Mouse (Mus musculus) ES-Bruce4 (cell line): ENCODE measurements around the gene Endou. TPM values are rescaled to one million over a fixed set of nuclear protein-coding genes. Genes with fewer than 3 reads are reported as not detected.

Source experiments
- H3K27ac ChIP-seq: 2 replicates; pipeline ENCODE4 v1.5.1; 2012; ENCODE audit warnings: low read length, inconsistent platforms; ENCODE audit not compliant: insufficient read depth
- H3K27me3 ChIP-seq: 2 replicates; pipeline ENCODE4 v1.6.1; 2012; ENCODE audit warnings: mild to moderate bottlenecking, low read length, inconsistent platforms; ENCODE audit not compliant: control insufficient read depth, poor library complexity, insufficient read depth, severe bottlenecking
- H3K36me3 ChIP-seq: 2 replicates; pipeline ENCODE4 v1.6.1; 2012; ENCODE audit warnings: inconsistent platforms, mild to moderate bottlenecking, low read length, moderate library complexity; ENCODE audit not compliant: control insufficient read depth, poor library complexity, insufficient read depth, severe bottlenecking
- H3K4me1 ChIP-seq: one replicate; pipeline ENCODE4 v1.8.1; 2011; ENCODE audit warnings: low read length; ENCODE audit not compliant: control insufficient read depth, insufficient read depth
- H3K4me3 ChIP-seq: 2 replicates; pipeline ENCODE4 v1.5.1; 2011; ENCODE audit warnings: low read depth, mild to moderate bottlenecking, low read length
- H3K9ac ChIP-seq: 2 replicates; pipeline ENCODE4 v1.6.1; 2012; ENCODE audit warnings: low read depth, mild to moderate bottlenecking, inconsistent platforms; ENCODE audit not compliant: poor library complexity, severe bottlenecking
- H3K9me3 ChIP-seq: replicated peaks from 2 replicates; pipeline ENCODE4 v1.6.1; 2012; ENCODE audit warnings: mild to moderate bottlenecking, low read length, inconsistent platforms; ENCODE audit not compliant: control insufficient read depth, poor library complexity, insufficient read depth, severe bottlenecking
- CTCF ChIP-seq: IDR thresholded peaks from one replicate; pipeline ENCODE4 v1.8.1; 2011; ENCODE audit warnings: low read depth, low read length
- EP300 ChIP-seq: IDR thresholded peaks from 2 replicates; pipeline ENCODE4 v1.6.1; 2011; ENCODE audit warnings: low read depth, low read length; ENCODE audit not compliant: insufficient read depth
- POLR2A ChIP-seq: IDR thresholded peaks from one replicate; pipeline ENCODE4 v1.8.1; 2011; ENCODE audit warnings: low read length; ENCODE audit not compliant: insufficient read depth
- polyA plus RNA-seq: library from polyadenylated mRNA; stranded (reverse); fragments of >200 nt; gene quantifications from 2 replicates; pipeline ENCODE4 v1.2.4, GENCODE M21; 2011; ENCODE audit warnings: low read depth; ENCODE audit not compliant: missing spikeins, insufficient read depth, insufficient read length

Endou gene
- polyA plus RNA-seq, 1 experiment = 1.2 TPM

DNA sequence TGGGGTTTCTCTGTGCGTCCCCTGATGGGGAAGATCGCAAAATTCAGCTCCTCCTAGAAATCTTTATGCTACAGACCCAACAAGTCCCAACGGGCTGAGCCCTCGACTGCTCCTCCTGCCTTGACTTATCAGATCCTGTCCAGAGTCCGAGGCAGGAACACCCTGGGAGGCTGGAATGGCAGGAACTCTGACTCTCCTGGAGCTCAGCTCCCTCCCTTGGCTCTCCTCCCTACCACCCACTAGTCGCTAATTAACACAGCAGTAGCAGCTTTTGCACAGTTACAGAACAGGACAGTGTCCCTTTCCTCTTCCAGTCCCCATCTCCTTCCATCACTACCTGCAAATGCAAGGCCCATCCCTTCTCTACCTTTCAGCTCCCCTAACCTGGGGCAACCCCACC is 774 bp downstream of the Endou start:
- H3K4me1 ChIP-seq = no peaks in the 10 kb centered on the region
- H3K9ac ChIP-seq = no peak overlapping the region
- H3K27me3 ChIP-seq = no peaks in the 10 kb centered on the region
- TF ChIP-seq CTCF = no peak
- TF ChIP-seq POLR2A = no peak
- TF ChIP-seq EP300 = no peak
- H3K9me3 ChIP-seq = peaks cover 17% of the 10 kb centered on the region
- no peaks in the 10 kb centered on the region for H3K36me3 ChIP-seq
- no peak overlapping the region for H3K4me3 ChIP-seq
- H3K27ac ChIP-seq = no peak overlapping the region

DNA sequence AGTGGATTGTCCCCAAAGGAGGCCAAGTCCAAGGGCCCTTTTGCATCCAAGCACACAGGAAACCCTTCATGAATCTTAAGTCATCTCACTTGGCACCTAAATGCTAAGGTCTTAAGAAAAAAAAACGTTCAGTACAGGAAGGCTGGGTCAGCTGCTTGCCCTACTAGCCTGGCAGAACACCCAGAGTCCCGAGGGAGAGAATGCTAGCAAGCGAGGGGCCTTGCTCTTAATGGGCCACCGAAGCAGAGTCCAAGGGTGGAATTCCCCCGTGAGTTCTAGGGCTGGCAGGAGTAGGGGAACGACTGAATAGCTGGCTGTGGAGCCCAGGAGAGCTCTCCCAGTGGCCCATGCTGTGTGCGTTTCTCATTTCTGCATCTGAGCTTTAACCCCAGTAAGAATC is 2.3 kb downstream of the Endou start:
- Histone ChIP-seq H3K4me1 (no peaks in the 10 kb centered on the region), H3K4me3 (no peak overlapping the region), H3K9ac (no peak overlapping the region), H3K27me3 (no peaks in the 10 kb centered on the region), H3K36me3 (no peaks in the 10 kb centered on the region), H3K27ac (no peak overlapping the region), H3K9me3 (peaks cover 16% of the 10 kb centered on the region)
- TF ChIP-seq CTCF = no peak

DNA sequence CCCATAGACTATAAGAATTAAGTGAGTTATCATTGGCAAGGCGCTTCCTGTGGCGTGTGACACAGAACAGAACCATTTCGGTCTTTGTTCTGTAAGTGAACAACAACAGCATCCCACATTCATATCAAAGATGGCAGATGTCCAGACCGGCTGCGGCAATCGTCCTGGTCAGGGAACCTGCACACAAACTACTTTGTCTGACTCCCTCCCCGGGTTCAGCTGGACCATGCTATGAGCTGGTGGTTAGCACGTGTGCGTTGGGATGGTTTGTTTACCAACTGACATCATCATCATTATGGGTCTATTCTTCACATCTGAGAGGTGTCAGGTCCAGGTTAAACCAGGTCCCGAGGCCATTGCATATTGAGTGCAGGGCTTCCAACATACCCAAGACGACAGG is 2.7 kb downstream of the Endou start:
- TF ChIP-seq POLR2A (no peak), CTCF (no peak), EP300 (no peak)
- Histone ChIP-seq H3K9ac (no peak overlapping the region), H3K36me3 (no peaks in the 10 kb centered on the region), H3K9me3 (peaks cover 13% of the 10 kb centered on the region), H3K4me3 (no peak overlapping the region), H3K4me1 (no peaks in the 10 kb centered on the region), H3K27ac (no peak overlapping the region), H3K27me3 (no peaks in the 10 kb centered on the region)

DNA sequence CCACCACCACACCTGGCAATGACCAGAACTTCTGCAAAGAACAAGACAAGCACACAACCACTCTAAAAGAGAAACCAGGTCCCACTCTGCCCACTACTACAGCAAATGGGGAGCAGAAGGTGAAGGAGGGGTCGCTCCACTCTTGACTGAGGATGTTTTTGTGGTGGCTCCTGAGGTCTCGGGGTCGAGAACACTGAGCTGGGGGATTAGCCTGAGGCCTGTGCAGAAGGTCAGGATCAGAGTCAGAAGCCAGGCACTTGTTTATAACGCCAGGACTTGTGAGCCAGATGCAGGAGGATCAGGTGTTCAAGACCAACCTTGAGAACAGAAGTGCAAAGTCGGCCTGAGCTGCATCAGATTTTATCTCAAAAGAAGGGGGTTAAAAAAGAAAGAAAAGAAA is 3.6 kb downstream of the Endou start:
- no peaks in the 10 kb centered on the region for H3K4me1 ChIP-seq
- no peak overlapping the region for H3K9ac ChIP-seq
- H3K4me3 ChIP-seq = no peak overlapping the region
- no peak overlapping the region for H3K27ac ChIP-seq
- TF ChIP-seq EP300 (no peak), CTCF (no peak), POLR2A (no peak)
- H3K27me3 ChIP-seq = no peaks in the 10 kb centered on the region
- H3K9me3 ChIP-seq = peaks cover 5% of the 10 kb centered on the region; the same call in 1 of the 2 replicates
- H3K36me3 ChIP-seq = no peaks in the 10 kb centered on the region

DNA sequence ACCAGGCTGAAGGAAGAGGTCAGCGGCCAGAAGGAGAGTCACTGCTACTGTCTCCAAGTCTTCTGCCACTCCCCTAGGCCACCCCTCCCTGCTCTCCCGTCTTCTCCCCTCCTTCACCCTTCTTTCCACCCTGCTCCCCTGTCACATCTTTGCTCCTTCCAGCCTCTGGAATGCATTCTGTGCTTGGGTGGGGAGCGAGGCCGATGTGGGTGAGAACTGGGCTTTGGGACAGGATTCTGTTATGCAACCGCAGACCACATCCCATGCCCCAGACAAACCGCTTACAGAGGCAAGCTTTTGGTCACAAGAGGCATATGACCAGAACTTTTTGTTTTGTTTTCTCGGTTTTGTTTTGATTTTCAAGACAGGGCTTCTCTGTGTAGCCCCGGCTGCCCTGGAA is 4.1 kb downstream of the Endou start:
- Histone ChIP-seq H3K9ac (no peak overlapping the region), H3K36me3 (no peaks in the 10 kb centered on the region), H3K4me3 (no peak overlapping the region), H3K27ac (no peak overlapping the region), H3K9me3 (0 out of 2 replicates have a peak, but pooled peaks cover 3% of the 10 kb centered on the region), H3K27me3 (no peaks in the 10 kb centered on the region), H3K4me1 (no peaks in the 10 kb centered on the region)
- TF ChIP-seq POLR2A (no peak), EP300 (no peak), CTCF (no peak)

DNA sequence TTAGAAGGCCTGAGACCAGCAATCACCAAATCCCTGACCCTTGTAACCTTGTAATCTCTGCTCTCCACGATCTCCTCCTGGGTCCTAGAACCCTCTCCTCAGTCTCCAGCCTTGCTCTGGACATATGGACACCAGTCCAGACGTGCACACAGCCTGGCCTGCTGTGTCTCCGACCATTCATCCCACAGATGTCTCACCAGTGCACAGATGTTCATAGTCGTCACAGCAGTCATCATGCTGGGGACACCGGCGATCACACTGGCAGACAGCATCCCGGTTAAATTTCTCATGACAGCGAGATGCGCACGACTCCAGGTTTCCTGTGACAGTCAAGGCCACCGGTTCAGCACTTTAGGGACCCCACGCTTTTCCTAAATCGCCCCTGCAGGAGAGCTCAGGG is 4.8 kb downstream of the Endou start:
- no peak overlapping the region for H3K4me3 ChIP-seq
- TF ChIP-seq EP300 = no peak
- TF ChIP-seq CTCF = no peak
- TF ChIP-seq POLR2A = no peak
- H3K9ac ChIP-seq = no peak overlapping the region
- no peak overlapping the region for H3K27ac ChIP-seq
- no peaks in the 10 kb centered on the region for H3K27me3 ChIP-seq
- no peaks in the 10 kb centered on the region for H3K4me1 ChIP-seq
- no peaks in the 10 kb centered on the region for H3K9me3 ChIP-seq
- no peaks in the 10 kb centered on the region for H3K36me3 ChIP-seq
